ENCODE assay signal across 9 mouse cellular contexts in the genomic region with DNA sequence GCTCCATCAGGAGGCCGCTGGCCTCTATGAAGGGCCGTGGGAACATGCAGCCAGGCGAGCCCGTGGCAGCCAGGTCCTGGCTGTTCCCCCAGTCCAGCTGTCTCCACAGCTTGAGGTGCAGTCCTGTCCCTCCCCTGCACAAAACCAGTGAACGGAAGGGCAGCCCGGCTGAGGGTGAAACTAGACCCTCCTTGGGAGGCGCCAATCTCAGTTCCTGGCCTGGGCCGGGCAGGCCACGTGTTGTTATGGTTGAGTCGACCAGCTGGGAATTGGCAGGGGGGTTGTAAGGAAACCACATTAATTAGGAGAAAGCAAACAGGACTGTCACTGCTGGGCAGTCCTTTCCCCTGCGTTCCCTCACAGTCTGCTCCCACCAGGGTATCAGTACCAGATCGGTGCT. TPM values are rescaled to one million over a fixed set of nuclear protein-coding genes. Genes with fewer than 3 reads are reported as not detected.
DNase-seq lines count a peak whose midpoint lies in the region; ATAC-seq and TF ChIP-seq lines count a peak whose summit lies in the region.
"Had no signal": no experiment of that assay in that cellular context is flagged by ENCODE, and none has a peak within 500 bp of the region (broad histone marks: within the 10 kb centered on the region; RNA-seq: fewer than 3 reads in every experiment).

No protein-coding gene starts in this region.

- H3K36me3 ChIP-seq in heart, adult 2 months (ENCODE audit: control insufficient read depth, insufficient read depth, low read length), result no peaks in the 10 kb centered on the region
- no peaks in the 10 kb centered on the region for H3K36me3 ChIP-seq in kidney, postnatal 0 days (ENCODE audit: insufficient read depth, low read length)

- H3K4me2 ChIP-seq in kidney, postnatal 0 days (ENCODE audit: low read length), result 0 out of 2 replicates have a peak overlapping the region, but pooled peaks have one; percentile 10

- no peaks in the 10 kb centered on the region for H3K79me2 ChIP-seq in heart, adult 2 months (replicated peaks; ENCODE audit: control insufficient read depth, insufficient read depth, low read length)

- H3K27ac ChIP-seq in heart, adult 2 months, result peak overlapping the region; percentile 64
- H3K27ac ChIP-seq in kidney, postnatal 0 days, result peak overlapping the region; percentile 47
- H3K27ac ChIP-seq: liver, embryonic 14.5 days had no signal

- TF ChIP-seq CTCF in heart, adult 2 months (IDR thresholded peaks at IDR 0.05), result 0 out of 2 replicates have a peak, but pooled peaks have one; percentile 3
- peak; percentile 17; the same call in 1 of the 2 replicates for TF ChIP-seq CTCF in kidney, postnatal 0 days (IDR thresholded peaks at IDR 0.05; ENCODE audit: low read depth)

- DNase-seq in right cerebral cortex, postnatal 10 days (ENCODE audit: low spot score in 2 of 2), result peak; percentile 43 to 46
- no peak for DNase-seq in right cerebral cortex, postnatal 36 days (ENCODE audit: low spot score in 2 of 2)
- DNase-seq in heart, adult 2 months, result peak; percentile 66 to 79
- DNase-seq in kidney, postnatal 0 days (ENCODE audit: low spot score), result peak; percentile 93
- DNase-seq in mesoderm, embryonic 11.5 days (ENCODE audit: low read depth, low spot score), result peak; percentile 80
- DNase-seq in layer of hippocampus, adult 8-10 months (ENCODE audit: low spot score in 2 of 2), result no peak
- no peak for DNase-seq in spleen, postnatal 4 days (ENCODE audit: low spot score in 2 of 2)

- TF ChIP-seq POLR2A in heart, adult 2 months (IDR thresholded peaks at IDR 0.05; ENCODE audit: insufficient read depth, low read depth, low read length), result no peak

- H3K9ac ChIP-seq in heart, adult 2 months (ENCODE audit: low read depth, low read length), result 0 out of 2 replicates have a peak overlapping the region, but pooled peaks have one; percentile 7
- no peak overlapping the region for H3K9ac ChIP-seq in kidney, postnatal 0 days (ENCODE audit: low read depth, low read length)
- H3K9ac ChIP-seq: liver, embryonic 14.5 days had no signal

- intact Hi-C loops in heart, adult 2 months (cut with DNase I), result no loop called here

- 0 out of 2 replicates have a peak, but pooled peaks have one; percentile 8 for TF ChIP-seq EP300 in heart, adult 2 months (IDR thresholded peaks at IDR 0.05; ENCODE audit: insufficient read depth, low read depth, low read length)

- WGBS in heart, adult 2 months, result 27% methylated on average over 12 of the region's 12 CpGs
- WGBS in kidney, postnatal 0 days, result 6% methylated on average over 12 of the region's 12 CpGs

- peaks cover 4% of the 10 kb centered on the region; the same call in 1 of the 2 replicates for H3K4me1 ChIP-seq in heart, adult 2 months (ENCODE audit: control insufficient read depth, insufficient read depth, low read length)
- peaks cover 8% of the 10 kb centered on the region; the same call in 1 of the 2 replicates for H3K4me1 ChIP-seq in kidney, postnatal 0 days (replicated peaks; ENCODE audit: insufficient read depth, low read length)

- H3K27me3 ChIP-seq in heart, adult 2 months (ENCODE audit: control insufficient read depth, insufficient read depth, low read length), result no peaks in the 10 kb centered on the region
- no peaks in the 10 kb centered on the region for H3K27me3 ChIP-seq in kidney, postnatal 0 days (ENCODE audit: insufficient read depth, low read length)

- no peaks in the 10 kb centered on the region for H3K9me3 ChIP-seq in kidney, postnatal 0 days (replicated peaks; ENCODE audit: low read length)

- H3K4me3 ChIP-seq in heart, adult 2 months, result no peak overlapping the region
- H3K4me3 ChIP-seq in kidney, postnatal 0 days (replicated peaks; ENCODE audit: low read depth, low read length), result no peak overlapping the region

- ATAC-seq in kidney, postnatal 0 days (replicated peaks; ENCODE audit: low FRiP score, low read depth), result peak; percentile 95
- ATAC-seq in erythroblast, adult 5-6 weeks (replicated peaks; ENCODE audit: low FRiP score, poor library complexity, severe bottlenecking), result no peak

RNA-seq across cellular contexts. Expression of gene Mrps18a, which starts 6.3 kb away (rescaled TPM):
- 100 to 1,000 TPM; 128 to 140 TPM for total RNA-seq in heart, adult 2 months (2021)
- 99.4 and 99.6 TPM in 2 replicates for polyA plus RNA-seq in heart, adult 2 months (2012; rRNA removed)
- 171 and 188 TPM in 2 replicates for polyA plus RNA-seq in kidney, postnatal 0 days (2015; fragmentation: Nextera tagmentation; extraction: Ambion mirVana)
- total RNA-seq in layer of hippocampus, adult 8-10 months (2022), result 10 to 100 TPM; 87.2 to 94.3 (median 90.5) TPM
- total RNA-seq in erythroblast, adult 5-6 weeks (2015; ENCODE audit: low replicate concordance), result 8.6 and 20.9 TPM in 2 replicates
- 3.6 and 21.0 TPM in 2 replicates for total RNA-seq in erythroblast, adult 5-6 weeks (2017; ENCODE audit: low replicate concordance)

RNA-seq across cellular contexts. Expression of gene Rsph9, which starts 39.5 kb away (rescaled TPM):
- total RNA-seq in heart, adult 2 months (2021), result 1 to 10 TPM; 1.0 to 1.4 TPM
- polyA plus RNA-seq in heart, adult 2 months (2012; rRNA removed), result 1.7 and 2.4 TPM in 2 replicates
- polyA plus RNA-seq in kidney, postnatal 0 days (2015; fragmentation: Nextera tagmentation; extraction: Ambion mirVana), result 18.8 and 19.8 TPM in 2 replicates
- total RNA-seq in layer of hippocampus, adult 8-10 months (2022), result 10 to 100 TPM; 24.8 to 32.8 (median 28.2) TPM
- 2.1 TPM in 1 of 2 replicates, not detected in the other for total RNA-seq in erythroblast, adult 5-6 weeks (2015; ENCODE audit: low replicate concordance)
- 0.42 and 7.3 TPM in 2 replicates for total RNA-seq in erythroblast, adult 5-6 weeks (2017; ENCODE audit: low replicate concordance)

RNA-seq across cellular contexts. Expression of gene Mad2l1bp, which starts 48.9 kb away (rescaled TPM):
- total RNA-seq in heart, adult 2 months (2021), result 10 to 100 TPM; 17.1 to 24.1 TPM
- 21.0 and 27.1 TPM in 2 replicates for polyA plus RNA-seq in heart, adult 2 months (2012; rRNA removed)
- 32.4 and 35.6 TPM in 2 replicates for polyA plus RNA-seq in kidney, postnatal 0 days (2015; fragmentation: Nextera tagmentation; extraction: Ambion mirVana)
- total RNA-seq in layer of hippocampus, adult 8-10 months (2022), result 10 to 100 TPM in 3 of 4 experiments, 1 to 10 TPM in 1; 10.0 to 12.4 (median 10.3) TPM
- total RNA-seq in erythroblast, adult 5-6 weeks (2015; ENCODE audit: low replicate concordance), result 33.0 and 66.5 TPM in 2 replicates
- total RNA-seq in erythroblast, adult 5-6 weeks (2017; ENCODE audit: low replicate concordance), result 30.2 and 33.7 TPM in 2 replicates

RNA-seq across cellular contexts. Expression of gene Gtpbp2, which starts 56.3 kb away (rescaled TPM):
- total RNA-seq in heart, adult 2 months (2021), result 10 to 100 TPM; 55.2 to 57.3 TPM
- 94.4 and 132 TPM in 2 replicates for polyA plus RNA-seq in heart, adult 2 months (2012; rRNA removed)
- polyA plus RNA-seq in kidney, postnatal 0 days (2015; fragmentation: Nextera tagmentation; extraction: Ambion mirVana), result 25.4 and 26.3 TPM in 2 replicates
- total RNA-seq in layer of hippocampus, adult 8-10 months (2022), result 100 to 1,000 TPM; 114 to 165 (median 136) TPM
- total RNA-seq in erythroblast, adult 5-6 weeks (2015; ENCODE audit: low replicate concordance), result 296 and 371 TPM in 2 replicates
- 714 and 945 TPM in 2 replicates for total RNA-seq in erythroblast, adult 5-6 weeks (2017; ENCODE audit: low replicate concordance)

Comparison
In these comparisons a context has a peak if more than half of its experiments do, and no peak if none do; other contexts are left out.
1. DNase-seq: peak in right cerebral cortex, postnatal 10 days (2 of 2), heart, adult 2 months (2 of 2), kidney, postnatal 0 days (single experiment) and mesoderm, embryonic 11.5 days (single experiment); none in right cerebral cortex, postnatal 36 days (0 of 2), layer of hippocampus, adult 8-10 months (0 of 2) and spleen, postnatal 4 days (0 of 2).
2. RNA of gene Mrps18a, which starts 6.3 kb away (total RNA-seq): 128 to 140 TPM in heart, adult 2 months and 87.2 to 94.3 TPM in layer of hippocampus, adult 8-10 months; 3.6 to 21.0 TPM in erythroblast, adult 5-6 weeks; every median in the first group is over 4 times any median in the second.